Mouse (Mus musculus): ENCODE measurements around the gene Polr2j. TPM values are rescaled to one million over a fixed set of nuclear protein-coding genes. Genes with fewer than 3 reads are reported as not detected.
"Not testable (repeated sequence)": the region's sequence is repeated elsewhere in the genome, so short reads cannot be mapped to it uniquely, and the experiment has no call there.

Gene Polr2j
- polyA plus RNA-seq, 1 experiment from 2014 or later = 217 TPM

DNA sequence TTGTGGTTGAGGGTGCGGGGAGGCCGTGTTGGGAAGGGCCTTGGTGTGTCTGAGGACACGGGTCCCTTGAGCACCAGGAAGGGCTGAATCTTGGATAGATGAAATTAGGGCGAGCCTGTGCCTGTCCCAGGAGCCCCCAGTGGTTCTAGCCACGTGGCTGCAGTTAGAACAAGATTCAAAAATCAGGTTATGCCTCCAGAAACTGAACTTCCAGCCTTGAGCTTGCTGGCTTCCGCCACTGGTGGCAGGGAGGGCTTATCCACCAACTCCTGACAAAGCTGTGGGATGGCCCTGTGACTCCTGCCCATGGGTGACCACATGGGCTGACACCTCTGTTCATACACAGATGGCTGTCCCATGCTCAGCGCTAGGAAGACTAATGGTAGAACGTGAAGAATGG is 31.3 kb downstream of the Polr2j start:
- H3K9ac ChIP-seq = no peak overlapping the region
- no peak overlapping the region for H3K4me2 ChIP-seq
- DNase-seq (no peak), ATAC-seq (ENCODE audit: insufficient read depth) (no peak)
- no peaks in the 10 kb centered on the region for H3K4me1 ChIP-seq (ENCODE audit: insufficient read depth)
- TF ChIP-seq CTCF (IDR thresholded peaks at IDR 0.05; ENCODE audit: low read depth) = no peak
- H3K27me3 ChIP-seq (ENCODE audit: insufficient read depth, low read length) = no peaks in the 10 kb centered on the region
- H3K4me3 ChIP-seq (ENCODE audit: low read depth, low read length) = no peak overlapping the region
- no peaks in the 10 kb centered on the region for H3K9me3 ChIP-seq (ENCODE audit: low read depth, low read length)
- no peaks in the 10 kb centered on the region for H3K36me3 ChIP-seq (ENCODE audit: insufficient read depth)
- WGBS = 69% methylated on average over 8 of the region's 8 CpGs
- no peak overlapping the region for H3K27ac ChIP-seq (ENCODE audit: low read depth)

DNA sequence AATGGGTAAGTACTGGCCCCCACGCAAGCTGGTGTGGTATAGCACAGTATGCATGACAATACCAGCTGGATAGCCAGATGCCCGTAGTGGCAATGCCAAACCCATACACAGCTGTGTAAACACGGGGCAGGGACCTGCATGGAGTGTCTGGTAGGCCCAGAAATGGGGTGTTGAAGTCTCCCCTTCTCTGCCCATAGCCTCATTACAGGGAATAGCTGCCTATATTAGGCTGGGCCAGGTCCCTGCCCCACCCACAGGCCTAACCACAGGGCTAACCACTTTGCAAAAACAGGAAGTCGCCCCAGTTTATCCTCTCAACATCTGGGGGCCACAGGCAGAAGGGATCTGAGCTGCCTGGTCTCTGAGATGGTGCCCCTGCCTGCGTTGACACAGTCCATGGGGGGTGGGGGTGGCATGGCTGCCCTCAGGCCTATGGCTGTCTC is 32.7 kb downstream of the Polr2j start:
- not testable (repeated sequence) for H3K27me3 ChIP-seq (ENCODE audit: insufficient read depth, low read length)

GRCm38 (mm10) chr5:136152365-136152764 is 35.9 kb downstream of the Polr2j start:
- no peaks in the 10 kb centered on the region for H3K36me3 ChIP-seq (ENCODE audit: insufficient read depth)
- H3K9ac ChIP-seq = no peak overlapping the region
- H3K4me2 ChIP-seq = no peak overlapping the region
- H3K4me1 ChIP-seq (ENCODE audit: insufficient read depth) = no peaks in the 10 kb centered on the region
- no peak for TF ChIP-seq CTCF (IDR thresholded peaks at IDR 0.05; ENCODE audit: low read depth)
- H3K27ac ChIP-seq (ENCODE audit: low read depth) = no peak overlapping the region
- no peak overlapping the region for H3K4me3 ChIP-seq (ENCODE audit: low read depth, low read length)
- no peaks in the 10 kb centered on the region for H3K27me3 ChIP-seq (ENCODE audit: insufficient read depth, low read length)
- 74% methylated on average over 8 of the region's 8 CpGs for WGBS
- no peaks in the 10 kb centered on the region for H3K9me3 ChIP-seq (ENCODE audit: low read depth, low read length)
- ATAC-seq (ENCODE audit: insufficient read depth) (no peak), DNase-seq (no peak)

More for the DNA sequence above, 32.7 kb downstream of the Polr2j start:
- H3K4me2 ChIP-seq; H3K9ac ChIP-seq; ATAC-seq (ENCODE audit: insufficient read depth); H3K36me3 ChIP-seq (ENCODE audit: insufficient read depth); DNase-seq; H3K27ac ChIP-seq (ENCODE audit: low read depth); H3K4me3 ChIP-seq (ENCODE audit: low read depth, low read length); H3K4me1 ChIP-seq (ENCODE audit: insufficient read depth); H3K9me3 ChIP-seq (ENCODE audit: low read depth, low read length): not testable (repeated sequence)
- 66% methylated on average over 5 of the region's 5 CpGs for WGBS

GRCm38 (mm10) chr5:136155399-136155798 is 39.0 kb downstream of the Polr2j start:
- no peak for TF ChIP-seq CTCF (IDR thresholded peaks at IDR 0.05; ENCODE audit: low read depth)
- H3K36me3 ChIP-seq (ENCODE audit: insufficient read depth) = no peaks in the 10 kb centered on the region
- no peak overlapping the region for H3K9ac ChIP-seq
- 71% methylated on average over 5 of the region's 5 CpGs for WGBS
- ATAC-seq (ENCODE audit: insufficient read depth) (no peak), DNase-seq (no peak)
- no peak overlapping the region for H3K4me2 ChIP-seq
- no peak overlapping the region for H3K4me3 ChIP-seq (ENCODE audit: low read depth, low read length)
- H3K27ac ChIP-seq (ENCODE audit: low read depth) = no peak overlapping the region
- H3K4me1 ChIP-seq (ENCODE audit: insufficient read depth) = no peaks in the 10 kb centered on the region
- H3K27me3 ChIP-seq (ENCODE audit: insufficient read depth, low read length) = no peaks in the 10 kb centered on the region
- no peaks in the 10 kb centered on the region for H3K9me3 ChIP-seq (ENCODE audit: low read depth, low read length)

DNA sequence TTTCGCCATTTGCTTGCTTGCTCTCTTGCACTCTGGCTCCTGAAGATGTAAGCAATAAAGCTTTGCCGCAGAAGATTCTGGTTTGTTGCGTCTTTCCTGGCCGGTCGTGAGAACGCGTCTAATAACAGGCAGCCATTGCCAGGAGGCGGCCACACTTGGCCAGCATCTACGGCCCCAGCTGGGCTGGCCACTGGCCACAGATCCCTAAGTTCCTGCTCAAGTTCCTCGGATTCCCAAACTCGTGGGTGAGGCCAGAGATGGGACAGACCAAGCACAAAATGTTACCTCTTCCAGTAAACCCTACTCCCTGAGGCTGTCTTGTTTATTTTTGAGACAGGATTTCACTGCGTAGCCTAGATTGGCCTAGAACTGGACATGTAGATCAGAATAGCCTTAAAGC is 43.7 kb downstream of the Polr2j start:
- H3K9me3 ChIP-seq (ENCODE audit: low read depth, low read length); H3K4me1 ChIP-seq (ENCODE audit: insufficient read depth); H3K27ac ChIP-seq (ENCODE audit: low read depth); H3K4me2 ChIP-seq; ATAC-seq (ENCODE audit: insufficient read depth); DNase-seq; H3K9ac ChIP-seq; H3K27me3 ChIP-seq (ENCODE audit: insufficient read depth, low read length); H3K4me3 ChIP-seq (ENCODE audit: low read depth, low read length); H3K36me3 ChIP-seq (ENCODE audit: insufficient read depth): not testable (repeated sequence)
- 89% methylated on average over 11 of the region's 12 CpGs for WGBS

- Histone ChIP-seq H3K9ac (no peak overlapping the region), H3K4me2 (no peak overlapping the region), H3K4me3 (ENCODE audit: low read depth, low read length) (no peak overlapping the region), H3K36me3 (ENCODE audit: insufficient read depth) (no peaks in the 10 kb centered on the region), H3K27me3 (ENCODE audit: insufficient read depth, low read length) (no peaks in the 10 kb centered on the region), H3K4me1 (ENCODE audit: insufficient read depth) (no peaks in the 10 kb centered on the region), H3K9me3 (ENCODE audit: low read depth, low read length) (no peaks in the 10 kb centered on the region; the same call in 1 of the 2 replicates), H3K27ac (ENCODE audit: low read depth) (no peak overlapping the region)
- TF ChIP-seq CTCF (IDR thresholded peaks at IDR 0.05; ENCODE audit: low read depth) = no peak
- WGBS = 75% methylated on average over 11 of the region's 11 CpGs
- DNase-seq (no peak), ATAC-seq (ENCODE audit: insufficient read depth) (no peak)
Measured at GRCm38 (mm10) chr5:136163807-136164474, 47.5 kb downstream of the Polr2j start.

DNA sequence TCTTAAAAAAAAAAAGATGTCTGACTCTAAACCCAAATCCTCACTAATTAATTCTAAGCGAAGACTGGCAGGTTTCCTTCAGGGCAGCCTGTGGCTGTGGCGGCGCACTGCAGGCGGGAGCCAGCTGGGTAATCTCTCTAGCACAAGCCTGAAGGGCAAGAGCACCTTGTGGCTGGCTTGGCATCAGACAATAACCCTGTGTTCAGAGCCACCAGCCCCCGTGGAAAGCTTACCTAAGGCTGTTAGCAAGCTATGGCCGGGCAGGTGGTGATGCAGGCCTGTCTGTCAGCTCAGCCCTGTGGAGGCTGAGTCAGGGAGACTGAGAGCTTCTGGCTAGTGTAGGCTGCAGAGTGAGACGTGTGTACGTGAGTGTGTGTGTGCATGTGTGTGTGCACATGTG is 48.8 kb downstream of the Polr2j start:
- H3K4me2 ChIP-seq = no peak overlapping the region
- no peak overlapping the region for H3K4me3 ChIP-seq (ENCODE audit: low read depth, low read length)
- H3K4me1 ChIP-seq (ENCODE audit: insufficient read depth) = no peaks in the 10 kb centered on the region
- no peak for TF ChIP-seq CTCF (IDR thresholded peaks at IDR 0.05; ENCODE audit: low read depth)
- no peak overlapping the region for H3K27ac ChIP-seq (ENCODE audit: low read depth)
- no peaks in the 10 kb centered on the region for H3K36me3 ChIP-seq (ENCODE audit: insufficient read depth)
- 72% methylated on average over 8 of the region's 8 CpGs for WGBS
- DNase-seq = no peak
- no peaks in the 10 kb centered on the region for H3K27me3 ChIP-seq (ENCODE audit: insufficient read depth, low read length)
- ATAC-seq (ENCODE audit: insufficient read depth) = no peak
- H3K9ac ChIP-seq = no peak overlapping the region
- H3K9me3 ChIP-seq (ENCODE audit: low read depth, low read length) = no peaks in the 10 kb centered on the region; the same call in 1 of the 2 replicates
